Mouse (Mus musculus) liver, embryonic 13.5 days (tissue): Measurements from ENCODE around the gene Zbtb45. TPM values are rescaled to one million over a fixed set of nuclear protein-coding genes. Genes with fewer than 3 reads are reported as not detected.
A peak's percentile ranks its signal among the peaks of the same experiment; 100 is the strongest.

Source experiments
- ATAC-seq: fragments of 200-750 bp; cut with Nextera tagmentation; 2 replicates; pipeline ENCODE4 v1.8.0; 2017; ENCODE audit warnings: low read depth, mild to moderate bottlenecking, moderate number of reproducible peaks, moderate library complexity
- DNase-seq: peaks from one replicate; pipeline ENCODE4 v3.0.0; 2022
- H3K27ac ChIP-seq: fragments of 300-500 bp; sonication (generic); 2 replicates; pipeline ENCODE4 v1.5.1; 2015; ENCODE audit warnings: moderate library complexity, mild to moderate bottlenecking, inconsistent platforms
- H3K27me3 ChIP-seq: fragments of 300-500 bp; sonication (generic); 2 replicates; pipeline ENCODE4 v1.6.1; 2015; ENCODE audit warnings: mild to moderate bottlenecking, inconsistent platforms
- H3K36me3 ChIP-seq: fragments of 300-500 bp; sonication (generic); 2 replicates; pipeline ENCODE4 v1.6.1; 2015; ENCODE audit warnings: mild to moderate bottlenecking, inconsistent platforms
- H3K4me1 ChIP-seq: fragments of 300-500 bp; sonication (generic); replicated peaks from 2 replicates; pipeline ENCODE4 v1.6.1; 2015; ENCODE audit warnings: inconsistent platforms
- H3K4me2 ChIP-seq: fragments of 300-500 bp; sonication (generic); 2 replicates; pipeline ENCODE4 v1.6.1; 2015; ENCODE audit warnings: inconsistent platforms, mild to moderate bottlenecking, moderate library complexity
- H3K4me3 ChIP-seq: fragments of 300-500 bp; sonication (generic); replicated peaks from 2 replicates; pipeline ENCODE4 v1.5.1; 2015; ENCODE audit warnings: mild to moderate bottlenecking, inconsistent platforms
- H3K9ac ChIP-seq: fragments of 300-500 bp; sonication (generic); 2 replicates; pipeline ENCODE4 v1.6.1; 2015; ENCODE audit warnings: mild to moderate bottlenecking, inconsistent platforms
- H3K9me3 ChIP-seq: fragments of 300-500 bp; sonication (generic); replicated peaks from 2 replicates; pipeline ENCODE4 v1.6.1; 2016; ENCODE audit warnings: inconsistent platforms
- WGBS: fragments of 180-500 bp; shearing (Covaris S2); methylation state at CpG from one replicate; pipeline ENCODE4 v1.1.7; 2015; ENCODE audit not compliant: insufficient replicate concordance; 5-methylcytosine and 5-hydroxymethylcytosine counted together
- polyA plus RNA-seq: library from polyadenylated mRNA; unstranded; fragments of >200 nt; fragmentation: Nextera tagmentation; extraction: Ambion mirVana; gene quantifications from 2 replicates; pipeline ENCODE4 v1.2.1, GENCODE M21; 2015

Zbtb45 gene
- polyA plus RNA-seq, 1 experiment from 2014 or later: 14.4 TPM

GRCm38 (mm10) chr7:12995862-12996261 lies 14.0 kb downstream of the Zbtb45 start:
- Histone ChIP-seq H3K4me3 (no peak overlapping the region), H3K36me3 (no peaks in the 10 kb centered on the region), H3K9me3 (no peaks in the 10 kb centered on the region), H3K4me1 (peaks cover 11% of the 10 kb centered on the region; the same call in 1 of the 2 replicates), H3K27ac (no peak overlapping the region; the same call in 1 of the 2 replicates), H3K27me3 (no peaks in the 10 kb centered on the region), H3K9ac (no peak overlapping the region), H3K4me2 (no peak overlapping the region)
- ATAC-seq (no peak), DNase-seq (no peak)

GRCm38 (mm10) chr7:12993148-12993547 lies 16.7 kb downstream of the Zbtb45 start:
- Histone ChIP-seq H3K4me2 (no peak overlapping the region), H3K36me3 (no peaks in the 10 kb centered on the region)
- WGBS: 79% methylated on average over 10 of the region's 10 CpGs

GRCm38 (mm10) chr7:12992222-12992621 lies 17.6 kb downstream of the Zbtb45 start:
- WGBS: under 1% methylated on average over 3 of the region's 3 CpGs
- ATAC-seq: no peak
- no peaks in the 10 kb centered on the region for H3K9me3 ChIP-seq

More at GRCm38 (mm10) chr7:12993148-12993547, 16.7 kb downstream of the Zbtb45 start:
- no peak overlapping the region for H3K27ac ChIP-seq
- H3K27me3 ChIP-seq: no peaks in the 10 kb centered on the region
- no peak for ATAC-seq
- no peaks in the 10 kb centered on the region for H3K9me3 ChIP-seq
- no peak overlapping the region for H3K9ac ChIP-seq
- peaks cover 24% of the 10 kb centered on the region for H3K4me1 ChIP-seq
- DNase-seq: no peak
- H3K4me3 ChIP-seq: no peak overlapping the region

GRCm38 (mm10) chr7:12987409-12988189 lies 22.2 kb downstream of the Zbtb45 start:
- H3K4me2 ChIP-seq: peak overlapping the region; percentile 30
- H3K4me3 ChIP-seq: no peak overlapping the region
- H3K4me1 ChIP-seq: peaks cover 53% of the 10 kb centered on the region
- H3K9ac ChIP-seq: no peak overlapping the region; the same call in 1 of the 2 replicates
- H3K9me3 ChIP-seq: no peaks in the 10 kb centered on the region
- H3K27ac ChIP-seq: peak overlapping the region; percentile 85
- peak; percentile 64 for DNase-seq
- peaks cover 2% of the 10 kb centered on the region; the same call in 1 of the 2 replicates for H3K36me3 ChIP-seq
- ATAC-seq: peak; percentile 90
- WGBS: 38% methylated on average over 8 of the region's 8 CpGs
- H3K27me3 ChIP-seq: no peaks in the 10 kb centered on the region

More at GRCm38 (mm10) chr7:12992222-12992621, 17.6 kb downstream of the Zbtb45 start:
- Histone ChIP-seq H3K4me2 (no peak overlapping the region), H3K27me3 (no peaks in the 10 kb centered on the region), H3K27ac (no peak overlapping the region), H3K9ac (no peak overlapping the region), H3K36me3 (no peaks in the 10 kb centered on the region), H3K4me3 (no peak overlapping the region), H3K4me1 (peaks cover 26% of the 10 kb centered on the region)
- no peak for DNase-seq

GRCm38 (mm10) chr7:12986906-12987305 lies 22.9 kb downstream of the Zbtb45 start:
- DNase-seq (no peak), ATAC-seq (no peak)
- H3K4me1 ChIP-seq: peaks cover 53% of the 10 kb centered on the region
- no peak overlapping the region for H3K9ac ChIP-seq
- H3K4me2 ChIP-seq: peak overlapping the region; percentile 30; the same call in 1 of the 2 replicates
- no peaks in the 10 kb centered on the region for H3K9me3 ChIP-seq
- 69% methylated on average over 8 of the region's 8 CpGs for WGBS
- H3K27ac ChIP-seq: peak overlapping the region; percentile 85
- no peak overlapping the region for H3K4me3 ChIP-seq
- H3K36me3 ChIP-seq: peaks cover 9% of the 10 kb centered on the region
- no peaks in the 10 kb centered on the region for H3K27me3 ChIP-seq

- Histone ChIP-seq H3K4me2 (no peak overlapping the region), H3K9me3 (no peaks in the 10 kb centered on the region), H3K4me3 (no peak overlapping the region), H3K27me3 (no peaks in the 10 kb centered on the region), H3K4me1 (peaks cover 53% of the 10 kb centered on the region), H3K9ac (no peak overlapping the region), H3K36me3 (peaks cover 10% of the 10 kb centered on the region), H3K27ac (peak overlapping the region; percentile 81)
- 21% methylated on average over 1 of the region's 1 CpGs for WGBS
- peak; percentile 43 for DNase-seq
- ATAC-seq: peak; percentile 69
Observed at GRCm38 (mm10) chr7:12985724-12986123, 24.1 kb downstream of the Zbtb45 start.

GRCm38 (mm10) chr7:12980291-12980690 lies 29.5 kb downstream of the Zbtb45 start:
- no peaks in the 10 kb centered on the region for H3K27me3 ChIP-seq
- WGBS: 81% methylated on average over 7 of the region's 7 CpGs
- peaks cover 10% of the 10 kb centered on the region for H3K36me3 ChIP-seq
- DNase-seq (no peak), ATAC-seq (no peak)
- H3K4me3 ChIP-seq: no peak overlapping the region
- H3K9me3 ChIP-seq: no peaks in the 10 kb centered on the region
- H3K27ac ChIP-seq: no peak overlapping the region; the same call in 1 of the 2 replicates
- H3K9ac ChIP-seq: 0 out of 2 replicates have a peak overlapping the region, but pooled peaks have one; percentile 0
- H3K4me2 ChIP-seq: no peak overlapping the region
- peaks cover 41% of the 10 kb centered on the region for H3K4me1 ChIP-seq

GRCm38 (mm10) chr7:12979776-12980175 lies 30.1 kb downstream of the Zbtb45 start:
- H3K4me1 ChIP-seq: peaks cover 36% of the 10 kb centered on the region
- peaks cover 10% of the 10 kb centered on the region for H3K36me3 ChIP-seq
- H3K27ac ChIP-seq: 0 out of 2 replicates have a peak overlapping the region, but pooled peaks have one; percentile 94
- H3K9ac ChIP-seq: 0 out of 2 replicates have a peak overlapping the region, but pooled peaks have one; percentile 0
- H3K4me2 ChIP-seq: peak overlapping the region; percentile 94; the same call in 1 of the 2 replicates
- WGBS: 69% methylated on average over 6 of the region's 6 CpGs
- ATAC-seq (no peak), DNase-seq (no peak)
- H3K9me3 ChIP-seq: no peaks in the 10 kb centered on the region
- H3K4me3 ChIP-seq: no peak overlapping the region
- H3K27me3 ChIP-seq: no peaks in the 10 kb centered on the region

- peaks cover 32% of the 10 kb centered on the region for H3K4me1 ChIP-seq
- H3K27me3 ChIP-seq: no peaks in the 10 kb centered on the region
- ATAC-seq (no peak), DNase-seq (no peak)
- H3K9ac ChIP-seq: peak overlapping the region; percentile 84
- peak overlapping the region; percentile 94 for H3K27ac ChIP-seq
- peak overlapping the region; percentile 68 for H3K4me3 ChIP-seq
- peak overlapping the region; percentile 94 for H3K4me2 ChIP-seq
- H3K9me3 ChIP-seq: no peaks in the 10 kb centered on the region
- H3K36me3 ChIP-seq: peaks cover 10% of the 10 kb centered on the region
- 74% methylated on average over 18 of the region's 18 CpGs for WGBS
Observed at GRCm38 (mm10) chr7:12978931-12979722, 30.7 kb downstream of the Zbtb45 start.

- under 1% methylated on average over 49 of the region's 49 CpGs for WGBS
- peak within 1 kb of the TSS; percentile 84 for H3K9ac ChIP-seq
- peak within 1 kb of the TSS; percentile 94 for H3K27ac ChIP-seq
- H3K4me2 ChIP-seq: peak within 1 kb of the TSS; percentile 94
- peaks cover 10% of the 10 kb centered on the region for H3K36me3 ChIP-seq
- no peaks in the 10 kb centered on the region for H3K9me3 ChIP-seq
- ATAC-seq (peak; percentile 99), DNase-seq (peak; percentile 98)
- H3K27me3 ChIP-seq: no peaks in the 10 kb centered on the region
- peak within 1 kb of the TSS; percentile 68 for H3K4me3 ChIP-seq
- H3K4me1 ChIP-seq: peaks cover 27% of the 10 kb centered on the region
Observed at GRCm38 (mm10) chr7:12977682-12978389, 32.0 kb downstream of the Zbtb45 start, which contains the start of gene Zfp446. Gene Zfp446 (plus strand): TSS chr7:12977848.
